Mouse (Mus musculus) adrenal gland (tissue): ENCODE measurements at regions not wholly inside any gene's neighbourhood (a gene's known extent, or its start where the extent isn't known, plus 50 kb on each side); places are given as distances from the start of the nearest gene placed in this dataset.

Source experiments
- intact Hi-C: fragments of 180-260 bp; cut with DNase I; formaldehyde crosslinking; loops from one replicate; pipeline ENCODE4 v1.15.1; 2025

DNA sequence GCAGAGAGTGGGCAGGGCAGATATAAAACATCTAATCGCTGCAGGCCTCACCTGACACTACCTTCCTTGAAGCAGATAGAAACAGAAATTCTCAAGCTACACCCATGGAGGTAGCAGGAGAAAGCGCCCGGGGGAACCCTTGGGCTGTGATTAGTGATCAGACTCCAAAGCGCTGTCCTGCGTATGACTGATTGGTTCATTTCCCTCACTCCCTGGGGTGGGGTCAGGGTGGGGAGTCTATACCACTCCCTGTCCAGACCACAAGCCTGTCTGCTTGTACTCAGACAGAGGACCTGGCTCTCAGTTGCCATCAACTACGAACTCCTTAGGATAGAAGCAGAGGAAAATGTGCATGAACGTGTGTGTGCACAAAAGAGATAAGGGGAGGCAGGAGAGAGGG lies 77.7 kb downstream of the Gm826 start:
- intact Hi-C loops: no loop called here

DNA sequence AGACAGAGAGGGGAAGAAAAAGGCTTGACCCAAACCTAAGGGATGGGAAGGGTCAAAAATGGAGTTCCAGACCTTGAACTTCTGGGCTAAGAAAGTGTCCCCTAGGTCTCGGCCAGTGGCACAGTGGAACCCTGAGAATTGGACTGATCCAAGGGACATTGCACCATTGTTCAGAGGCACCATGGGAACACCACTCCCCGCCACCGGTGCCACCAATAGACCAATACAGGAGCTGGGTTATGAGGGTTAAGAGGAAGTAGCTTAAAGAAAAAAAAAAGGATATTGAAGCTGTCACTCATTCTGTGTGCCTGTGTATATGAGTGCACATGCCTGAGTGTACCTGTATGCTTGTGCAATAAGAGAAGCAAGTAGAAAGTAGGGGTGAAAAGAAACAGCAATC lies 83.7 kb downstream of the Gm826 start:
- intact Hi-C loops: no loop called here

DNA sequence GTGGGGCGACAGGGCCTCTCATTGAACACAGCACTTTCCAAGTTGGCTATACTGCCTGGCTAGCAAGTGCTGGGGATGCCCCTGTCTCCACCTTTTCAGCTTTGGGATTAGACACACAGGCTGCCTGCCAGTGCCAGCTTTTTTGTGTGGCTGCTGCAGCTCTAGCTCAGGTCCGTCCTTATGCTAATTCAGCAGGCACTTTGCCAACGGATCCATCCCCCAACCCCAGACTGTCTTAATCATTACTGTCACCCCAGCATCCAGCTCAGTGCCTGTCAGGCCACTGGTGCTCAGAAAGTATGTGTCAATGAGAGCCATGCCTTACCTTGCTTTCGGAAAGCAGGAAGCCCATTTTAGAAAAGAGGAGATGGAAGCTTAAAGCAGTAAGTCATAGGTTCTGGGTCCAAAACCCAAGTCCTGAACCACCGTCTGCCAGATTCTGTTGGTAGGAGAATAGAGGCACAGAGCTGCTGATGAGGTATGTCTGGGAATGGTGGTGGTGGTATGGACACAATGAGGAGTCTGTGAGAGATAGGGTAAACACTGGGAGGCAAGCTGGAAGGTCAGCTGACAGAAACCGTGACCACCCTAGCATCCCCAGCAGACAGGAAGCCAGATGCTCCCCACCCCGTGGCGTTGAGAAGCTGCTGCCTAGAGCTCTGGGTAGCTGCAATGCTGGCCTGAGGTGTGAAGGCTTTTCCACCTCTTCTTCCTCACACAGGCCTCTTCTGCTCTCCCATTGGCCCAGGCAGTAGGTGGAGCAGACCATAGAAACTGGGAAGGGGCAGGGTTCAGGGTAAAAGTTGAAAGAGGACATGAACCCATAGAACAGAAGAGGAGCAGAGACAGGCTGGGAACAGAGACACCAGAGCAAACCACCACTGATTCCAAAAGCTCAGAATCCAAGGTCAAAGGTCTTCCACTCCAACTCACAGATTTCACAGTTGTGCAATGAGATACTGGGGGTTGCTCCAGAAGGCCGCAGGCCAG lies 84.6 kb downstream of the Gm826 start:
- intact Hi-C loops: no loop called here

DNA sequence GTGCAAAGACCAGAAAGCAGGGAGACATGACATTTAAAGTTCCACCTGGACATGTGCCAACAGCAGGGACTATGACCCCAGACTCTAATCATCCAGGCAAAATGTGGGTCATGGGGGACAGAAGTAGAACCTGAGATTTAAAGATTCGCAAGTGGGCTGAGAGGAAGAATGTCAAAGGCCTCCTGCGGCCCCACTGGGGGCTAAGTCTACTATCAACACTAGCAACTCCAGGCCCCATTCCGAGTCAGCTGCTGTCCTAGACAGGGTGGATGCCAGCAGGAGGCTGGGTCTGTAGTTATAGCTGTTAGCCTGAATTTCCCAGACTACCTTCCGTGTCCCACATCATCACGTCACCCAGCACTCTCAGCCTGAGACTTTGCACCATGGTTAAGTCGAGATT lies 86.7 kb downstream of the Gm826 start:
- intact Hi-C loops: no loop called here

DNA sequence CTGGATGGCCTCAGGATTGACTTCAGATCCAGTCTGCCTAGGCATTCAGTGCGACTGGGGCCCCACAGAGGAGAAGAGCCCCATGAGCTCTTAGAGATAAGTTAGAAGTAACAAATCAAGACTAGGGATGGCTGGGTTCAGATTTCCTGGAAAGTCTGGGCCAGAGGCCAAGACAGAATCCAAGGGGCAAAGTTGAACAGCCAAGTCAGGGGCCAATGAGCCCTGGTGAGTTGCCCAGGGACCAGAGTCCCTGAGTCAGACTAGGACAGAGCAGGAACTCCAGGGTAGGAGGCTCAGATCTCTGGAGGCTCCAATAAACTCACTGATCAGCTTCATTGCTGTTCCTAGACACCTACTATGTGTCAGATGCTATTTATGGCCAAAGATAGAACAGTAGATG lies 87.6 kb downstream of the Gm826 start:
- intact Hi-C loops: no loop called here

DNA sequence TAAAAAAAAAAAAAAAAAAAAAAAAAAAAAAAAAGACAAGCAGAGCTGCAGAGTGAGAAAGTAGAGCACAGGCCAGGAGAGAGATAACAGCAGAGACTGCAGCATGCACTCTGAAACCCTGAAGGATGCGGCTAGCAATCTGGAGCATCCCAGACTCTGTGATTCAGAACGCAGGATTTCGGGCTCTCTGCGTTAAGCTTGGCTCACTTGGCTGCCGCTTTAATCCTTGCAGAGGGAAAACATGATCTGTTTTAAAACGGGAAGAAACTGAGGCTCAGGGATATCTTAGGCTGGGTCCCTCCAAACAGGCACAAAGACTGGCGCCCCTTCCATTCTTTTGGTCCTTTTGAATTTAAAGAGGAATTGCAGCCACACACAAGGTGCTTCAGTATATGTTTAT lies 89.1 kb downstream of the Gm826 start:
- intact Hi-C loops: no loop called here

DNA sequence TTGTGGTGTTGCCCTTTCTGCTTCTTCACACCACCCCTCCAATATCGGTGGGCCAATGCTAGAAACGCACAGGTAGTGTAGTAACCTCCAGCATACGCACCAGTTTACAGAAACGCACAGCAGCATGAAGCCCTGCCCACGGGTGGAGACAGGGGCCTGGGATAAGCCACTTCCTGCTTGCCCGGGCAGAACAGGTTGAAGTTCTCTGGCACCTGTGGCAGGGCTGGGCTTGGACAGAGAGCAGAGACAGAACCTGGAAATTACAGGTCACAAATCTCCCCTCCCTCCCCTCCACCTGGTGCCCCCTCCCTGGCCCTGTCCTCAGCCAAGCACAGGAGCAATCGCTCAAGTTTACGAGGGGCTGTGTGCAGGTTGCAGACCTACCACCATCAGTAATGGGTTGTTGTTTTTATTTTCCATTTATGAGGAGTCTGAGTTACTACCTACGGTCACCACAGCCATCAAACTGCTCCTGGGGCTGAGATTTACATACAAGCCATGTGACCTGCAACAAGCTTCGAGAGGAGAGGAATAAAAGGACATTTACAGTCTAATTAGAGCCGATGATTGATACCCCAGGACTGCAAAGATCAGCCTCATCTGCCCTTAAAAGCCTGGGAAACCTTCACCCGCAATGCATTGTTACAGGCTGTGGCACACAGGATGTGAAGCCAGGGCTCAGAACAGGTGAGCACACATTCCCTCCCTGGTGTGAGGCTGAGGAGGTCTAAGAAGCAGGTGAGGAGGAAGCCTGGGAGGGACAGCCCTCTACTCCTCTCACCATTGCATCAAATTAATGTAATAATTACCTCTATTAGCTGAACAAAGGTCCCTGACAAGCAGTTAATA lies 93.2 kb downstream of the Gm826 start:
- intact Hi-C loops: no loop called here

DNA sequence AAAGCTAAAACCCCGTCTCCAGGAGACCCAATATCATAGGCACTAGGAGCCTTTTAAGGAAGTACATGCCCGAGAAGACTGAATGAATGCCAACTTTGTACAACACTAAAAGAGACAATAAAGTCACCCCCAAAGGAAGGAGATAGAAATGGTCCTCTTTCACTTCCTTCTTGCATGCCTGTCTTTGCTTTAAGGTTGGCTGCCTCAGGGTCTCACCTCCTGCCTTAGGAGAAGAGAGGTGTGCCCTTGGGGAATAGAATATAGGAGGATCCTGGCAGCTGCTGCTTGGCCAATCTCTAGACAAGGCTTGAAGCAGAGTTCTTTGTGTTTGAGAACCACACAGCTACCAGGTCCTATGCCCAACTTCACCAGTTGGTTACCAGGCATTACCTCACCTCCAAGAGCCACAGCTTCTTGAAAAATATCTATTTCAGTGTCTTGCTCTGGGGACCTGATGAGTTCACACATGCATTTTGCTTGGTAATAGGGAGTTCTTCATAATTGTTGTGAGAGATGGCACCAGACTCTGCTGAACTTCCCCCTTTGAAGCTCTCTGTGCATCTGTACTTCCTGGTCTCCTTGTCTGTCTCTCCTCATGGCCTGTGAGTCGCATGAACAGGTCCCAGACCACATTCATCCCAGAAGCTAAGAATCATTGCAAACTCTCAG lies 96.4 kb downstream of the Gm826 start:
- intact Hi-C loops: no loop called here

DNA sequence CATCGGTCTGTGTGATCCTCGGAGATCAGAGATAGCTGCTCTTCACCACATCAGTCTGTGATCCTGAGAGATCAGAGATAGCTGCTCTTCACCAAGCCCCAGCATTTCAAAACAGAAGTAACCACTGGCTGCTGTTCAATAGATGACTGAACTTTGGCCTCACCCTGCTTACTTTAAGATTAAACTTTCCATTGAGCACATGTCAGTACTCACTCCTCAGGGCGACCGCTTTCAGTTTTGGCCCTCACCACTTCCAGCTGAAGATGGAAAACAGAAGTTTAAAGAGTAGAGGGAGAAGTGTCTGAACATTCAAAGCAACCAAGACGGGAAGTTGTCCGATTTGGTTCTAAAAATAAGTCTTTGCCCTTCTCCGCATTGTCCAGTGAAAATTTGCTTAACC lies 97.2 kb downstream of the Gm826 start:
- intact Hi-C loops: no loop called here

DNA sequence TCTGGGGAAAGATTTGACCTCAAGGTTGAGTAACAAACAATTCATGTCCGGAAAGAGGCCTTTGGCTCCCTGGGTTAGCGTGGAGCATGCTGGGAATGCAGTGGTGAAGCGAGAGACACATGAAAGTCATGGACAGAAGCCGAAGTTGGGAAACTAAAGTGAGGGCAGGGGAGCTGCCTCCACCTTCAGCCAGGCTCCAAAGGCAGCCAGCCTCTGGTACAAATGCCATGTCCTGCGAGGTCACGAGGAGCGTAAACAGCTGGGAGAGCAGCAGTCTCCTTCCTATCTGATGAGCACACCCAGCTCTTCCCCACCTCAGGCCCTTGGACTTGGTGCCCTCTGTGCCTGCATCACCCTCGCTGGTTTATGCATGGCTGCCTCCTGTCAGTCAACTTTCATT lies 103.2 kb downstream of the Gm826 start:
- intact Hi-C loops: no loop called here

DNA sequence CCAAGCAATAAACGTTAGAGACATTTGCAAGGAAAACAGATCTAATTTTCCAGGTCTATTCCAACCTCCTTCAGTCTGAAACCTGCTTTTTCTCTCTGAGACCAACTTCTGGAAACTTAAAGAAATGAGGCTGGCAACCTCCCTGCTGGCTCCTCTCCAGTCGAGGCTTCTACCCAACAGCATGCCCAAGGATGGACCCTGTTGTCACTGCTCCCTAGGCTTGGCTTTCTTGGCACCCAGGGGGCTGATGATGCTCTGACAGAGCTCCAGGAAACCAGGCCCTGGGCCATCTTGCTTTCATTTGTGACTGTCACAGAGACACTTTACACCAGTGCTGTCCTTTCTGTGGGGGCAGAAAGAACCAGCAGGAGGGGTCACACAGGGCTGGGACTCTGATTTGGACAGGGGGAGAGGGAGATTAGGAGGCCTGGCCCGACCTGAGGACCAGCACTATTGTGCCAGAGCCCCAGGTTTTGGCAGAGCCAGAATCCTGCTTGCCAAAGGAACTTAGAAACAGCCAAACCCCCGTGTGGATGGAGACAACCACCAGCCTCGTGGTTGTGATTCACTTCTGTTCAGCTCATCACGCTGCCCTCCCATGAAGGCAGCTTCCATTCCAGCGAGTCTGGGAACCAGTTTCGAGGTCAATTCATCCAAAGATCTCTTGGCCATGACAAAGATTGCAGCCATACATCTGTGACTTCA lies 105.5 kb downstream of the Gm826 start:
- intact Hi-C loops: no loop called here

DNA sequence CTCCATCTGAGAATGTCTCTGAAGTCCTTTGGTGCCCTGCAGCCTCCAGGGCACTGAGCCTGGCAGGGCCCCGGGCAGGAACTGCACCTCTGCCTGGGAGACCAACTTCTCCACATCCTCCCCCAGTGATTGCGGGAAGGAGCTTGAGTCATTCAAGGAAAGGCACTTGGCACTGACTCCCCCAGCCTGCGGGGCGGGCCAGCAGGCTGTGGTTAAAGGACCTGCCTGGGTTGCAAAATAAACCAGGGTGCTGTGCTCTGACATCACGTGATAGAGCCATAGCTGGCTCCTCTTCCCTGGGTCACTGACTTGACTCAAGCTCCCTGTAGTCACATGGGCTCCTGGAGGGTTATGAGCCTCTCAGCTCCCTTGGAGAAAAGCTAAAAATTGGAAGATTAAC lies 108.5 kb downstream of the Gm826 start:
- intact Hi-C loops: no loop called here

DNA sequence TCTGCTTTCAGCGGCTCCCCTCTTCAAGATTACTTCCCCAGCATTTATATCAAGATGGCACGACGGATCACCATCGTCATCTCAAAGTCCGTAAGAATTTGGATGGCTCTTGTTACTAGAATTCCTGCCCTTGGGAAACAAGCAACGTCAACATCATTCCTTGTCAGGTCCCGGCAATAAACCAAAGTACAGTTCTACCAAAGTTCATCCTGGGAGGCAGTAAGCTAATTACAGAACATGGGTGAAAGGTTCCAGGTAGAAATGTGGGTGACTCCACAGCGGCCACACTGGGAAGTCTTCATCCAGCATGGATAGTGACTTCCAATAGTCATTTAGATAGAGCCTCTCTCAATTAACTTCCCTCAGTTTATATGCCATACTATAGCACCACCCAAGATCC lies 110.6 kb downstream of the Gm826 start:
- intact Hi-C loops: no loop called here

DNA sequence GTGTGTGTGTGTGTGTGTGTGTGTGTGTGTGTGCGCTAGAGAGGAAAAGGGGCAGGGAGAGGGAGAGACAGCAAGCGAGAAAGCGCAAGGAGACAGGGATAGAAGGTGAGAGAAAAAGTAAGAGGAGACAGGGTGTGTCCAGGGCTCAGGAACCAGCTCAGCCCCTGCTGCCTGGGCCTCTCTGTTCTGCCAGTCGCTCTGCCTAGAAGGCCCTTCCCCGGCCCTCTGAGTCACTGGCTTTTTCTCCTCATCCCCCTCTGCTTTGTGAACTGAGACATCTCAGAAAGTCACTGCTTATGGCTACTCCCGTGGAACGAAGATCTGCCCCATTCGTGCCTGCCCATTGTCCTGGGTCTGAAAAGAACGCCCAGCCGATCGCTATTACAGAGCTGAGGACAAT lies 112.2 kb downstream of the Gm826 start:
- intact Hi-C loops: no loop called here

DNA sequence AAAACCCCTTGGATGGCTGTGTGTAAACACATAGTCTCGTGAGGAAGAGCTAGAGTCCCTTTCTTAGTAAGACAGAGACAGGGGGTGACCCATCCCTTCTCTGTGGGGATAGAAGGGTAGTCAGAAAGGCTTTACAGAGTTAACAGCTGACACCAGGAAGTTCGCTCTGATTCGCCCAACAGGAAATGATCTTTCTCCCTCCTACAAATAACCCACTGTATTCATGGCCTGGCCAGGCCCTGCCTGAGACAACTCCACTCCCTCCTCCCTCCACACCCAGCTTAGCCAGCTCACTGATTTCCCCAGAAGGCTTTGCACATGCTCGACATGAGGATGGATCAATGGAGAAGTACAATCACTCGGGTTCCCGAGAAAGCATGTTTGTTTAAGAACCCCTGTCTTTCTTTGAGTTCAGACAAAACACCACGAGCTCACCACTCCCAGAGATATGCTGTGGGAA lies 113.4 kb downstream of the Gm826 start:
- intact Hi-C loops: no loop called here

DNA sequence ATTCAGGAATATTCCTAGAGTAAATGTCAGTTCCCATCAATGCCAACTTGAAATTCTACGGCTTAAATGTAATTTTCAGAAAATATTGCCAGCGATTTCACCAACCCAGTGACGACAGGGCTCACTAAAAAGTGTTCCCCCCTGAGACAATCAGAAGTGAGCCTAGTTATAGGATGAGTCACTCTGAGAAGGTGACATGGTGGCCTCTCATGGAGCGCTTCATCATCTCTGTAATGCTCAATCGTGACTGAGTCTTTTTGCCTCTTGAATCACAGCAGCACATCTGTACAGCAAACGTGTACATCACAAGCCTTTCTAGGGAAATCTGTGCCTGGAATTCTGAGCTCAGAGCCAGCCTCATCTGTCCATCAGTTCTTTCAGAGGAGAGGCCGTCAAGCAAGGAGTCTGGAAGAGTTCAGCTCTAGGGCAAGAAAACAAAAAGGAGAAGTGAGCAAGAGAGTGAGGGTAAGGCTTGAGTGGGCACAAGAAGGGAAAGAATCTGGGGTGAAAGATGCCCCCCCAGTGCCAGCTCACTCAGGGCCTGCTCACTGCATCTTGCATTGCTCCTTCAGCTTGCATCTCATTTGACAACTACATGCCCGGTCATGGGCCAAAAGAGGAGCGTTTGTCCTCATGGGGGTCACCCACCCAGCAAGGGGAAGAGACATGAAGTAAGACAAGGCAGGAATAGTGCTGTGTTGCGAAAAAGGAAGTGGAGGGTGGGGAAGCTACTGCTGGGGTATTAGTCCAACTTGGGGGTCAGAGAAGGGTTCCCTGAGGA lies 119.7 kb downstream of the Gm826 start:
- intact Hi-C loops: no loop called here

DNA sequence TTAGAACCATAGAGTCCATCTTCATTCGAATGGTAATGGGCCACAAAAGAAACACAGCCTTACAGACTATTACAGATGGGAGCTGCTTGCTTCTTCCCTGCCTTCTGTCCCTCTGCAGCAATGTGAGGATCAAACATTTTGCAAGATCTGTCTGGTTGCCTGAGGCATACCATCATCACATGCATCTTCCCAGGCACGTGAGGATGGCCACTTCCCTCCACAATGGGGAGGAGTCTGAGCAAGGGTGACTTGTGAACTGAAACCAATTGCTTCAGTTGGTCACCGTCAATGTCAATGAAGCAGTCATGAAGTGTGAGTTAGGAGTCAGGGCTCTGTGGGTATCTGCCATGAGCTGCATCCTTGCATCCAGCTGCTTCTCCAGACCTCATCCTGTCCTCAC lies 123.5 kb downstream of the Gm826 start:
- intact Hi-C loops: no loop called here

DNA sequence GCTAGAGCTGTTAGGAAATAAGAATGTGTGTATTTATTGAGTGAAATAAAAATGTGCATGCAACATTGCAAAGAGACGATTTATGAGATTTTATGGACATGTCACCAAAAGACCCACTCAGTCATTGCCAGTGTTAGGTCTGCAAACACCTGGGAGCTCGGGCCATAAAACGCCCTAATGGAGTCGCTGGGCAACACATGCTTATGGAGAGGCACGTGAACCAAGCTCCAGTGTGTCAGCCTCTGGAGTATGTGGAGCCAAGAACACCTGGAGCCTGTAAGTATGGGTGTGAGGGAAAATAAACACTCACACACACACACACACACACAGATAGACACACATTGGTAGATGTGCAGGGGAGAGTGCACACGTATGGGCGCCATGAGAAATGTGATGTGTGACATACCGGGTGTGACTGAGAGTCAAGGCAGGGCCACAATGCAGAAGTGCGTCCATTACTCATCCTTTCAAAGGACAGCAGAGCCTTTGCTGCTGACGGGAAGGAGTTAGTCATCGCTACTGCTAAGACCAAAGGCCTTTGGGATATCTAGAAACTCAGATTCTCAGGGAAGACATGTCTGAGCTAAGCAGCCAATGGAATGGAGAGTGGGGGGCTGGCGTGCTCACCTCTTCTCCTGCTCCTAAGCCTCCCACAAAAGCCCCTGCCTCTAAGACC lies 124.2 kb downstream of the Gm826 start:
- intact Hi-C loops: no loop called here

DNA sequence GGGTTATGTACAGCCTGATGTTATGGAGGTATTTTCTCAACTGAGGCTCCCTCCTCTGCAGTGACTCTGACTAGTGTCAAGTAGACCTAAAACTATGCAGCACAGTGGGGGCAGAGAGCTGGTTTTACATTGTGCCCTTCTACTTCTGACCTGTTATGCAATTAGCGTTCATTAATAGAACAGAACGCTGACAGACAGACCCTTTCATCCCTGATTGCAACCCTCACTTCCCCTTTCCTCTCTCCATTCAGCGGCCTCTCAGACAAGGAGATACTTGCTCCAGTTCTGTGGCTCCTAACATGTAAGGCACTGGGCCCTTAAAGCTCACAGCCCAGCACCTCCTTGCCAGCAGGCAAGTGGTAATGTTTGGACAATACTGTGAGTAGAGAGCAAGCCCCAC lies 125.7 kb downstream of the Gm826 start:
- intact Hi-C loops: no loop called here

DNA sequence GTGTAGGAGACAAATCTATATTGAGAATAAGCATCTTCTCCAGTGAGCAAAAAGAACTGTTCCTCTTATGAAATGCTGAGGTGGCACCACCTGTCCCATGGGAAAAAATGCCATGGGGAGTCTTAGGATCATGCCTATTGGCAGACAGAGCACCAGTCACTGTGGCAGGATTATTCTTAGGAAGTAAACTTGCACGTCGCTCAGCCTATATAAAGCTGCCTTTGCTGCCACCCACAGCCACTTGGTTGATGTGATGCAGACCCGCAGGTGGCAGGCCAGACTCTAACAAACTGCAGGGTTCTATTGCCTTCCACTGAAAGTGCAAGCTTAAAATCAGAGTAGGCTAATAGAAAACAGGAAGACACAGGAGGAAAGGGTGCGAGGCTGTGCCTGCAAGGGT lies 126.7 kb downstream of the Gm826 start:
- intact Hi-C loops: no loop called here
